Comparison of ENCODE assay signal across 13 mouse cellular contexts in genomic region chr12:73800886-73801285, GRCm38 (mm10).
DNase-seq lines count a peak whose midpoint lies in the region; ATAC-seq and TF ChIP-seq lines count a peak whose summit lies in the region.
"Had no signal": no experiment of that assay in that cellular context is flagged by ENCODE, and none has a peak within 500 bp of the region (broad histone marks: within the 10 kb centered on the region; RNA-seq: fewer than 3 reads in every experiment).

No protein-coding gene starts in this region.

- ATAC-seq in megakaryocyte, adult 5-6 weeks (ENCODE audit: poor library complexity, severe bottlenecking), result no peak
- ATAC-seq in hindbrain, postnatal 0 days, result no peak
- no peak for ATAC-seq in hindbrain, embryonic 11.5 days (ENCODE audit: low FRiP score)
- ATAC-seq: CD4-positive, CD25-positive, alpha-beta regulatory T cell, adult 4 months had no signal

- no peaks in the 10 kb centered on the region for H3K9me3 ChIP-seq in hindbrain, postnatal 0 days (ENCODE audit: low read length)
- H3K9me3 ChIP-seq in hindbrain, embryonic 11.5 days (ENCODE audit: control insufficient read depth, low read length), result no peaks in the 10 kb centered on the region
- H3K9me3 ChIP-seq: limb, embryonic 12.5 days; megakaryocyte, embryonic 14.5 days; neural tube, embryonic 12.5 days had no signal

- no peak for DNase-seq in gastrocnemius, adult 2 months
- DNase-seq in gastrocnemius, postnatal 10 days, result no peak
- peak; percentile 66 for DNase-seq in adrenal gland, postnatal 14 days
- DNase-seq in gastrocnemius, postnatal 25 days, result peak; percentile 38
- peak; percentile 56 to 70 for DNase-seq in heart, postnatal 36 days
- DNase-seq in hindbrain, postnatal 0 days (ENCODE audit: low spot score), result no peak
- DNase-seq in hindbrain, embryonic 11.5 days (ENCODE audit: low spot score), result no peak
- DNase-seq: right cerebral cortex, postnatal 14 days had no signal

- TF ChIP-seq CTCF in gastrocnemius, adult 2 months (IDR thresholded peaks at IDR 0.05), result no peak
- TF ChIP-seq CTCF in hindbrain, postnatal 0 days (IDR thresholded peaks at IDR 0.05; ENCODE audit: low read depth), result no peak

- 55% methylated on average over 3 of the region's 3 CpGs for WGBS in hindbrain, postnatal 0 days
- 70% methylated on average over 3 of the region's 3 CpGs for WGBS in hindbrain, embryonic 11.5 days

- no peak overlapping the region for H3K9ac ChIP-seq in hindbrain, postnatal 0 days (replicated peaks; ENCODE audit: low read length)
- H3K9ac ChIP-seq in hindbrain, embryonic 11.5 days (ENCODE audit: low read depth, low read length), result no peak overlapping the region
- H3K9ac ChIP-seq: limb, embryonic 12.5 days; neural tube, embryonic 12.5 days had no signal

- no peaks in the 10 kb centered on the region for H3K27me3 ChIP-seq in hindbrain, postnatal 0 days (ENCODE audit: insufficient read depth, low read length)
- H3K27me3 ChIP-seq in hindbrain, embryonic 11.5 days (ENCODE audit: control insufficient read depth, insufficient read depth, low read length), result no peaks in the 10 kb centered on the region; the same call in 1 of the 2 replicates
- H3K27me3 ChIP-seq: neural tube, embryonic 12.5 days had no signal

- H3K36me3 ChIP-seq in hindbrain, postnatal 0 days (ENCODE audit: insufficient read depth, low read length), result no peaks in the 10 kb centered on the region
- no peaks in the 10 kb centered on the region for H3K36me3 ChIP-seq in hindbrain, embryonic 11.5 days (ENCODE audit: control insufficient read depth, insufficient read depth, low read length)
- H3K36me3 ChIP-seq: limb, embryonic 12.5 days; neural tube, embryonic 12.5 days had no signal

- intact Hi-C loops in gastrocnemius, adult 2 months (cut with DNase I), result no loop called here
- intact Hi-C loops in heart, postnatal 36 days (cut with DNase I), result loop anchor here (5.0 kb wide), 1 partner anchor 36 kb away; no protein-coding TSS in a partner anchor

- no peak overlapping the region for H3K4me3 ChIP-seq in gastrocnemius, adult 2 months
- H3K4me3 ChIP-seq in hindbrain, postnatal 0 days (ENCODE audit: low read length), result no peak overlapping the region
- H3K4me3 ChIP-seq in hindbrain, embryonic 11.5 days (ENCODE audit: low read depth, low read length), result no peak overlapping the region
- H3K4me3 ChIP-seq: limb, embryonic 12.5 days; megakaryocyte, embryonic 14.5 days; neural tube, embryonic 12.5 days had no signal

- no peaks in the 10 kb centered on the region for H3K4me1 ChIP-seq in hindbrain, postnatal 0 days (ENCODE audit: insufficient read depth, low read length)
- H3K4me1 ChIP-seq in hindbrain, embryonic 11.5 days (replicated peaks; ENCODE audit: control insufficient read depth, insufficient read depth, low read length), result no peaks in the 10 kb centered on the region
- H3K4me1 ChIP-seq: neural tube, embryonic 12.5 days had no signal

- peak overlapping the region; percentile 66 for H3K27ac ChIP-seq in gastrocnemius, adult 2 months
- no peak overlapping the region for H3K27ac ChIP-seq in hindbrain, postnatal 0 days
- H3K27ac ChIP-seq in hindbrain, embryonic 11.5 days (ENCODE audit: low read depth, low read length), result no peak overlapping the region
- H3K27ac ChIP-seq: limb, embryonic 12.5 days; neural tube, embryonic 12.5 days had no signal

- no peak overlapping the region for H3K4me2 ChIP-seq in hindbrain, postnatal 0 days (ENCODE audit: low read depth, low read length)
- H3K4me2 ChIP-seq in hindbrain, embryonic 11.5 days (replicated peaks; ENCODE audit: low read depth, low read length), result no peak overlapping the region
- H3K4me2 ChIP-seq: limb, embryonic 12.5 days; neural tube, embryonic 12.5 days had no signal

Comparison
In these comparisons a context has a peak if more than half of its experiments do, and no peak if none do; other contexts are left out.
1. DNase-seq: peak in adrenal gland, postnatal 14 days (single experiment), gastrocnemius, postnatal 25 days (single experiment) and heart, postnatal 36 days (2 of 2); none in gastrocnemius, adult 2 months (single experiment), gastrocnemius, postnatal 10 days (single experiment), hindbrain, postnatal 0 days (single experiment) and hindbrain, embryonic 11.5 days (single experiment).